Mouse (Mus musculus): ENCODE measurements around the gene Olfr1274-ps.
"Not testable (repeated sequence)": the region's sequence is repeated elsewhere in the genome, so short reads cannot be mapped to it uniquely, and the experiment has no call there.

DNA sequence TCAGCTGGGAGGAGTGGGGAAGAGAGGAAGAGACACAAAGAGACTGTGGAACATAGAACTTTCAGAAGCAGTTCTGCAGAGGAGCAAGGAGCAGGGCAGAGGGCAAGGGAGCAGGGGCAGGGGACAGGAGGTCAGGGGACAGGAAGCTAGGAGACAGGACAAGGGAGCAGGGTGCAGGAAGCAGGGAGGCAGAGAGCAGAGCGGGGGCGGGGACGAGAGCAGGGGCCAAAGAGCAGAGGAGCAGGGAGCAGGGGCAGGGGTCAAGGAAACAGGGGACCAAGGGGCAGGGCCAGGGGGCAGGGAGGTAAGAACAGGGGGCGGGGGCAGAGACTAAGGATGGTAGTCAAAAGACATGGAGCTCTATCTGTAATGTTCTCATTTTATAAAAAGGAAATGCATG is 43.3 kb downstream of the Olfr1274-ps start:
- not testable (repeated sequence) for TF ChIP-seq POLR2A (IDR thresholded peaks at IDR 0.05; ENCODE audit: borderline replicate concordance, extremely low read depth, low read depth, low read length); CTCF (IDR thresholded peaks at IDR 0.05; ENCODE audit: insufficient read depth, low read length)
